Mouse (Mus musculus) limb, embryonic 11.5 days (tissue): ENCODE data around the gene Dglucy. TPM values are rescaled to one million over a fixed set of nuclear protein-coding genes. Genes with fewer than 3 reads are reported as not detected.

Source experiments
- ATAC-seq: fragments of 200-750 bp; cut with Nextera tagmentation; 2 replicates; pipeline ENCODE4 v1.8.0; 2017; ENCODE audit warnings: low read depth; ENCODE audit not compliant: insufficient number of reproducible peaks, low FRiP score, low TSS enrichment
- DNase-seq: peaks from one replicate; pipeline ENCODE4 v3.0.0-alpha.2; 2015; ENCODE audit warnings: low spot score
- H3K27ac ChIP-seq: fragments of 300-500 bp; sonication (generic); replicated peaks from 2 replicates; pipeline ENCODE4 v1.5.1; 2014; ENCODE audit warnings: low read depth, mild to moderate bottlenecking, low read length
- H3K27me3 ChIP-seq: fragments of 300-500 bp; sonication (generic); 2 replicates; pipeline ENCODE4 v1.6.1; 2014; ENCODE audit warnings: mild to moderate bottlenecking, low read length, mixed read lengths; ENCODE audit not compliant: control insufficient read depth, insufficient read depth
- H3K36me3 ChIP-seq: fragments of 300-500 bp; sonication (generic); 2 replicates; pipeline ENCODE4 v1.6.1; 2014; ENCODE audit warnings: mild to moderate bottlenecking, low read length, moderate library complexity, mixed read lengths; ENCODE audit not compliant: control insufficient read depth, insufficient read depth
- H3K4me1 ChIP-seq: fragments of 300-500 bp; sonication (generic); 2 replicates; pipeline ENCODE4 v1.6.1; 2014; ENCODE audit warnings: low read length, mixed read lengths; ENCODE audit not compliant: control insufficient read depth, insufficient read depth
- H3K4me2 ChIP-seq: fragments of 300-500 bp; sonication (generic); 2 replicates; pipeline ENCODE4 v1.6.1; 2014; ENCODE audit warnings: low read depth, mild to moderate bottlenecking, moderate library complexity; ENCODE audit not compliant: severe bottlenecking
- H3K4me3 ChIP-seq: fragments of 300-500 bp; sonication (generic); 2 replicates; pipeline ENCODE4 v1.5.1; 2014; ENCODE audit warnings: low read depth, low read length
- H3K9ac ChIP-seq: fragments of 300-500 bp; sonication (generic); 2 replicates; pipeline ENCODE4 v1.6.1; 2014; ENCODE audit warnings: mild to moderate bottlenecking, low read length
- H3K9me3 ChIP-seq: fragments of 300-500 bp; sonication (generic); 2 replicates; pipeline ENCODE4 v1.6.1; 2016; ENCODE audit warnings: low read length; ENCODE audit not compliant: control insufficient read depth
- WGBS: fragments of 180-500 bp; shearing (Covaris S2); extraction: QIAGEN DNeasy Blood & Tissue Kit; methylation state at CpG from one replicate; pipeline ENCODE4 v1.1.7; 2014; 5-methylcytosine and 5-hydroxymethylcytosine counted together
- polyA plus RNA-seq: library from polyadenylated mRNA; unstranded; fragments of >200 nt; fragmentation: Nextera tagmentation; extraction: Ambion mirVana; gene quantifications from 2 replicates; pipeline ENCODE4 v1.2.1, GENCODE M21; 2014

Gene Dglucy
- polyA plus RNA-seq, 1 experiment from 2014 or later: 0.36 TPM

GRCm38 (mm10) chr12:100775291-100775690 lies 3.6 kb upstream of the Dglucy start:
- Histone ChIP-seq H3K4me3 (no peak overlapping the region), H3K27me3 (no peaks in the 10 kb centered on the region), H3K4me1 (no peaks in the 10 kb centered on the region), H3K9ac (no peak overlapping the region), H3K36me3 (no peaks in the 10 kb centered on the region), H3K9me3 (no peaks in the 10 kb centered on the region), H3K27ac (no peak overlapping the region), H3K4me2 (no peak overlapping the region)
- ATAC-seq: no peak
- no peak for DNase-seq

GRCm38 (mm10) chr12:100775911-100776581 lies 2.8 kb upstream of the Dglucy start:
- H3K9ac ChIP-seq: no peak overlapping the region
- ATAC-seq: no peak
- H3K36me3 ChIP-seq: no peaks in the 10 kb centered on the region
- no peaks in the 10 kb centered on the region for H3K27me3 ChIP-seq
- no peaks in the 10 kb centered on the region for H3K4me1 ChIP-seq
- no peaks in the 10 kb centered on the region for H3K9me3 ChIP-seq
- no peak overlapping the region for H3K4me3 ChIP-seq
- no peak overlapping the region for H3K4me2 ChIP-seq
- DNase-seq: no peak
- H3K27ac ChIP-seq: no peak overlapping the region
- WGBS: 84% methylated on average over 8 of the region's 8 CpGs

- H3K27ac ChIP-seq: no peak overlapping the region
Observed at GRCm38 (mm10) chr12:100776991-100777390, 1.9 kb upstream of the Dglucy start.

GRCm38 (mm10) chr12:100778276-100778933 lies 452 bp upstream of the Dglucy start:
- Histone ChIP-seq H3K4me2 (no peak overlapping the region), H3K36me3 (no peaks in the 10 kb centered on the region), H3K27ac (no peak overlapping the region), H3K4me3 (no peak overlapping the region), H3K9ac (no peak overlapping the region), H3K27me3 (no peaks in the 10 kb centered on the region), H3K4me1 (no peaks in the 10 kb centered on the region), H3K9me3 (no peaks in the 10 kb centered on the region)
- WGBS: 87% methylated on average over 10 of the region's 10 CpGs
- no peak for DNase-seq
- no peak for ATAC-seq

More at GRCm38 (mm10) chr12:100776991-100777390, 1.9 kb upstream of the Dglucy start:
- no peak overlapping the region for H3K9ac ChIP-seq
- H3K36me3 ChIP-seq: no peaks in the 10 kb centered on the region
- no peak overlapping the region for H3K4me2 ChIP-seq
- no peaks in the 10 kb centered on the region for H3K9me3 ChIP-seq
- DNase-seq: no peak
- H3K4me3 ChIP-seq: no peak overlapping the region
- WGBS: 89% methylated on average over 6 of the region's 6 CpGs
- H3K4me1 ChIP-seq: no peaks in the 10 kb centered on the region
- H3K27me3 ChIP-seq: no peaks in the 10 kb centered on the region
- ATAC-seq: no peak

- H3K36me3 ChIP-seq: no peaks in the 10 kb centered on the region
- no peak overlapping the region for H3K27ac ChIP-seq
- no peaks in the 10 kb centered on the region for H3K4me1 ChIP-seq
- no peak overlapping the region for H3K4me2 ChIP-seq
- H3K9ac ChIP-seq: no peak overlapping the region
- DNase-seq (no peak), ATAC-seq (no peak)
- no peak overlapping the region for H3K4me3 ChIP-seq
- WGBS: 93% methylated on average over 10 of the region's 10 CpGs
- H3K9me3 ChIP-seq: no peaks in the 10 kb centered on the region
- no peaks in the 10 kb centered on the region for H3K27me3 ChIP-seq
Observed at GRCm38 (mm10) chr12:100780416-100780815, 1.6 kb downstream of the Dglucy start.

- WGBS: 90% methylated on average over 13 of the region's 13 CpGs
- no peaks in the 10 kb centered on the region for H3K27me3 ChIP-seq
- no peak overlapping the region for H3K9ac ChIP-seq
- H3K9me3 ChIP-seq: no peaks in the 10 kb centered on the region
- no peak overlapping the region for H3K27ac ChIP-seq
- H3K36me3 ChIP-seq: no peaks in the 10 kb centered on the region
- ATAC-seq (no peak), DNase-seq (no peak)
- no peak overlapping the region for H3K4me2 ChIP-seq
- H3K4me1 ChIP-seq: no peaks in the 10 kb centered on the region
- no peak overlapping the region for H3K4me3 ChIP-seq
Observed at GRCm38 (mm10) chr12:100781428-100782120, 2.7 kb downstream of the Dglucy start.

GRCm38 (mm10) chr12:100784152-100784551 lies 5.3 kb downstream of the Dglucy start:
- 75% methylated on average over 2 of the region's 2 CpGs for WGBS
- Histone ChIP-seq H3K9me3 (no peaks in the 10 kb centered on the region), H3K4me3 (no peak overlapping the region), H3K9ac (no peak overlapping the region), H3K27me3 (no peaks in the 10 kb centered on the region), H3K27ac (no peak overlapping the region), H3K4me1 (no peaks in the 10 kb centered on the region), H3K36me3 (no peaks in the 10 kb centered on the region), H3K4me2 (no peak overlapping the region)
- no peak for ATAC-seq
- DNase-seq: no peak

- H3K9me3 ChIP-seq: no peaks in the 10 kb centered on the region
- no peak for ATAC-seq
- H3K27me3 ChIP-seq: no peaks in the 10 kb centered on the region
- 34% methylated on average over 7 of the region's 7 CpGs for WGBS
- H3K36me3 ChIP-seq: no peaks in the 10 kb centered on the region
- no peak for DNase-seq
- no peak overlapping the region for H3K4me2 ChIP-seq
- H3K4me3 ChIP-seq: no peak overlapping the region
- H3K9ac ChIP-seq: no peak overlapping the region
- no peak overlapping the region for H3K27ac ChIP-seq
- no peaks in the 10 kb centered on the region for H3K4me1 ChIP-seq
Observed at GRCm38 (mm10) chr12:100785344-100785743, 6.5 kb downstream of the Dglucy start.
